Mouse (Mus musculus): ENCODE results near the gene Rspry1. TPM values are rescaled to one million over a fixed set of nuclear protein-coding genes. Genes with fewer than 3 reads are reported as not detected.

Gene Rspry1
- polyA plus RNA-seq, 1 experiment from 2014 or later, result 54.8 TPM

- Histone ChIP-seq H3K27me3 (peaks cover 54% of the 10 kb centered on the region), H3K27ac (no peak overlapping the region), H3K4me2 (replicated peaks) (no peak overlapping the region), H3K4me3 (no peak overlapping the region), H3K4me1 (peaks cover 13% of the 10 kb centered on the region), H3K9me3 (replicated peaks) (no peaks in the 10 kb centered on the region), H3K36me3 (no peaks in the 10 kb centered on the region), H3K9ac (no peak overlapping the region)
- WGBS, result 82% methylated on average over 6 of the region's 6 CpGs
- ATAC-seq (ENCODE audit: low FRiP score), result no peak
These were observed 96.2 kb downstream of the Rspry1 start for GRCm38 (mm10) chr8:94697956-94698355.

GRCm38 (mm10) chr8:94699366-94699765 is 97.6 kb downstream of the Rspry1 start:
- Histone ChIP-seq H3K4me2 (replicated peaks) (no peak overlapping the region), H3K4me1 (peaks cover 13% of the 10 kb centered on the region), H3K4me3 (no peak overlapping the region), H3K27me3 (peaks cover 40% of the 10 kb centered on the region), H3K27ac (no peak overlapping the region), H3K9me3 (replicated peaks) (no peaks in the 10 kb centered on the region), H3K36me3 (no peaks in the 10 kb centered on the region), H3K9ac (no peak overlapping the region)
- ATAC-seq (ENCODE audit: low FRiP score), result no peak
- 66% methylated on average over 16 of the region's 16 CpGs for WGBS

GRCm38 (mm10) chr8:94700421-94700935 is 98.7 kb downstream of the Rspry1 start:
- Histone ChIP-seq H3K4me2 (replicated peaks) (no peak overlapping the region), H3K4me1 (peaks cover 8% of the 10 kb centered on the region), H3K4me3 (no peak overlapping the region), H3K27ac (no peak overlapping the region), H3K36me3 (no peaks in the 10 kb centered on the region), H3K27me3 (peaks cover 33% of the 10 kb centered on the region), H3K9me3 (replicated peaks) (no peaks in the 10 kb centered on the region), H3K9ac (no peak overlapping the region)
- WGBS, result 88% methylated on average over 4 of the region's 4 CpGs
- no peak for ATAC-seq (ENCODE audit: low FRiP score)

GRCm38 (mm10) chr8:94702156-94702555 is 100.4 kb downstream of the Rspry1 start:
- 84% methylated on average over 3 of the region's 3 CpGs for WGBS

GRCm38 (mm10) chr8:94702844-94703813 is 101.4 kb downstream of the Rspry1 start:
- Histone ChIP-seq H3K36me3 (no peaks in the 10 kb centered on the region), H3K27me3 (peaks cover 11% of the 10 kb centered on the region; the same call in 1 of the 2 replicates), H3K9me3 (replicated peaks) (no peaks in the 10 kb centered on the region), H3K4me3 (peak overlapping the region; percentile 36), H3K27ac (peak overlapping the region; percentile 35; the same call in 1 of the 2 replicates), H3K4me1 (no peaks in the 10 kb centered on the region), H3K4me2 (replicated peaks) (peak overlapping the region; percentile 44), H3K9ac (peak overlapping the region; percentile 9; the same call in 1 of the 2 replicates)
- ATAC-seq (ENCODE audit: low FRiP score), result peak; percentile 73
- WGBS, result under 1% methylated on average over 35 of the region's 35 CpGs

More at GRCm38 (mm10) chr8:94702156-94702555, 100.4 kb downstream of the Rspry1 start:
- Histone ChIP-seq H3K9me3 (replicated peaks) (no peaks in the 10 kb centered on the region), H3K4me1 (no peaks in the 10 kb centered on the region), H3K9ac (no peak overlapping the region; the same call in 1 of the 2 replicates), H3K27ac (no peak overlapping the region), H3K4me2 (replicated peaks) (peak overlapping the region; percentile 44), H3K36me3 (no peaks in the 10 kb centered on the region), H3K4me3 (no peak overlapping the region), H3K27me3 (peaks cover 19% of the 10 kb centered on the region)
- ATAC-seq (ENCODE audit: low FRiP score), result no peak

- Histone ChIP-seq H3K9ac (peak overlapping the region; percentile 62), H3K4me3 (peak overlapping the region; percentile 49), H3K4me1 (no peaks in the 10 kb centered on the region), H3K9me3 (replicated peaks) (no peaks in the 10 kb centered on the region), H3K4me2 (replicated peaks) (peak overlapping the region; percentile 66), H3K27ac (peak overlapping the region; percentile 68), H3K36me3 (no peaks in the 10 kb centered on the region), H3K27me3 (peaks cover 7% of the 10 kb centered on the region; the same call in 1 of the 2 replicates)
- ATAC-seq (ENCODE audit: low FRiP score), result peak; percentile 93
- WGBS, result under 1% methylated on average over 35 of the region's 35 CpGs
These were observed 102.4 kb downstream of the Rspry1 start for GRCm38 (mm10) chr8:94703972-94704668.

GRCm38 (mm10) chr8:94704669-94704984 is 102.9 kb downstream of the Rspry1 start:
- H3K27ac ChIP-seq, result peak overlapping the region; percentile 68
- WGBS, result 25% methylated on average over 9 of the region's 9 CpGs
- H3K4me1 ChIP-seq, result no peaks in the 10 kb centered on the region

GRCm38 (mm10) chr8:94705581-94706245 is 104.0 kb downstream of the Rspry1 start:
- Histone ChIP-seq H3K4me3 (no peak overlapping the region), H3K36me3 (no peaks in the 10 kb centered on the region), H3K9ac (no peak overlapping the region), H3K27me3 (peaks cover 7% of the 10 kb centered on the region; the same call in 1 of the 2 replicates), H3K4me2 (replicated peaks) (no peak overlapping the region), H3K9me3 (replicated peaks) (no peaks in the 10 kb centered on the region), H3K4me1 (no peaks in the 10 kb centered on the region), H3K27ac (no peak overlapping the region)
- no peak for ATAC-seq (ENCODE audit: low FRiP score)
- WGBS, result 86% methylated on average over 10 of the region's 10 CpGs

More at GRCm38 (mm10) chr8:94704669-94704984, 102.9 kb downstream of the Rspry1 start:
- Histone ChIP-seq H3K27me3 (peaks cover 7% of the 10 kb centered on the region; the same call in 1 of the 2 replicates), H3K9ac (peak overlapping the region; percentile 62), H3K4me2 (replicated peaks) (peak overlapping the region; percentile 66), H3K9me3 (replicated peaks) (no peaks in the 10 kb centered on the region), H3K4me3 (peak overlapping the region; percentile 49), H3K36me3 (no peaks in the 10 kb centered on the region)
- ATAC-seq (ENCODE audit: low FRiP score), result no peak

- Histone ChIP-seq H3K4me1 (no peaks in the 10 kb centered on the region), H3K27me3 (peaks cover 7% of the 10 kb centered on the region; the same call in 1 of the 2 replicates), H3K4me3 (no peak overlapping the region), H3K36me3 (no peaks in the 10 kb centered on the region), H3K9me3 (replicated peaks) (no peaks in the 10 kb centered on the region), H3K27ac (no peak overlapping the region), H3K4me2 (replicated peaks) (no peak overlapping the region), H3K9ac (no peak overlapping the region)
- WGBS, result 75% methylated on average over 9 of the region's 9 CpGs
- ATAC-seq (ENCODE audit: low FRiP score), result no peak
These were observed 105.1 kb downstream of the Rspry1 start for GRCm38 (mm10) chr8:94706732-94707395.

All from hindbrain, embryonic 12.5 days (tissue).